Mouse (Mus musculus) bone marrow, adult 2 months (tissue): ENCODE results near the gene Rfx8. TPM values are rescaled to one million over a fixed set of nuclear protein-coding genes. Genes with fewer than 3 reads are reported as not detected.
"Not testable (repeated sequence)": the region's sequence is repeated elsewhere in the genome, so short reads cannot be mapped to it uniquely, and the experiment has no call there.

Source experiments
- H3K27ac ChIP-seq: fragments of 200-500 bp; 2 replicates; pipeline ENCODE4 v1.5.1; 2012; ENCODE audit warnings: low read depth, mild to moderate bottlenecking, control low read depth, inconsistent platforms, low read length; ENCODE audit not compliant: control insufficient read depth, poor library complexity, insufficient read depth
- H3K4me1 ChIP-seq: fragments of 200-500 bp; 2 replicates; pipeline ENCODE4 v1.6.1; 2011; ENCODE audit warnings: low read length; ENCODE audit not compliant: control insufficient read depth, insufficient read depth
- H3K4me3 ChIP-seq: fragments of 200-500 bp; replicated peaks from 2 replicates; pipeline ENCODE3; 2011; ENCODE audit warnings: mild to moderate bottlenecking, low read depth, low read length, control low read depth; ENCODE audit not compliant: control insufficient read depth
- CTCF ChIP-seq: fragments of 200-500 bp; IDR thresholded peaks from 2 replicates; pipeline ENCODE4 v1.5.1; 2011; ENCODE audit warnings: low read length, control low read depth; ENCODE audit not compliant: control insufficient read depth, insufficient read depth
- POLR2A ChIP-seq: fragments of 200-500 bp; IDR thresholded peaks from 2 replicates; pipeline ENCODE4 v1.6.1; 2011; ENCODE audit warnings: low read depth, mild to moderate bottlenecking, control low read depth, low read length, borderline replicate concordance; ENCODE audit not compliant: control insufficient read depth
- WGBS: fragments of 180-500 bp; shearing (Covaris S2); methylation state at CpG from one replicate; pipeline ENCODE4 v1.1.7; 2018; 5-methylcytosine and 5-hydroxymethylcytosine counted together
- polyA plus RNA-seq: library from polyadenylated mRNA; stranded (reverse); fragments of >200 nt; gene quantifications from 2 replicates; pipeline ENCODE4 v1.2.4, GENCODE M21; 2011; ENCODE audit warnings: low replicate concordance; ENCODE audit not compliant: missing spikeins, insufficient read depth, insufficient read length

The Rfx8 gene
- polyA plus RNA-seq, 1 experiment, result not detected

GRCm38 (mm10) chr1:39656976-39657529 lies 63.7 kb downstream of the Rfx8 start:
- TF ChIP-seq POLR2A (no peak), CTCF (no peak)
- Histone ChIP-seq H3K4me1 (no peaks in the 10 kb centered on the region), H3K4me3 (no peak overlapping the region), H3K27ac (no peak overlapping the region)
- whole genome bisulfite sequencing, result 85% methylated on average over 6 of the region's 6 CpGs

GRCm38 (mm10) chr1:39654901-39655300 lies 65.9 kb downstream of the Rfx8 start:
- H3K27ac ChIP-seq, H3K4me3 ChIP-seq, H3K4me1 ChIP-seq: not testable (repeated sequence)
- 84% methylated on average over 18 of the region's 18 CpGs for WGBS

- TF ChIP-seq CTCF, result no peak
- no peak for TF ChIP-seq POLR2A
- 73% methylated on average over 4 of the region's 4 CpGs for WGBS
Observed at GRCm38 (mm10) chr1:39653028-39653427, 67.8 kb downstream of the Rfx8 start.

GRCm38 (mm10) chr1:39651241-39651548 lies 69.6 kb downstream of the Rfx8 start, which contains the start of gene Creg2:
Creg2 (minus strand) TSS chr1:39651474.
- 30% methylated on average over 9 of the region's 9 CpGs for WGBS
- TF ChIP-seq POLR2A (no peak), CTCF (no peak)
- peak within 1 kb of the TSS; percentile 19 for H3K4me3 ChIP-seq
- no peaks in the 10 kb centered on the region for H3K4me1 ChIP-seq
- H3K27ac ChIP-seq, result no peak within 1 kb of the TSS; the same call in 1 of the 2 replicates

More at GRCm38 (mm10) chr1:39653028-39653427, 67.8 kb downstream of the Rfx8 start:
- no peak overlapping the region for H3K4me3 ChIP-seq
- H3K27ac ChIP-seq, result no peak overlapping the region
- H3K4me1 ChIP-seq, result no peaks in the 10 kb centered on the region

- Histone ChIP-seq H3K4me3 (peak overlapping the region; percentile 19), H3K4me1 (no peaks in the 10 kb centered on the region; the same call in 1 of the 2 replicates), H3K27ac (no peak overlapping the region; the same call in 1 of the 2 replicates)
- WGBS, result 1% methylated on average over 73 of the region's 73 CpGs
- TF ChIP-seq POLR2A (no peak), CTCF (peak; percentile 54)
Observed at GRCm38 (mm10) chr1:39650435-39651240, 70.2 kb downstream of the Rfx8 start.

GRCm38 (mm10) chr1:39649691-39650434 lies 70.9 kb downstream of the Rfx8 start:
- H3K4me3 ChIP-seq, result no peak overlapping the region
- no peak for TF ChIP-seq POLR2A
- no peak for TF ChIP-seq CTCF
- 28% methylated on average over 17 of the region's 17 CpGs for WGBS
- H3K27ac ChIP-seq, result no peak overlapping the region
- H3K4me1 ChIP-seq, result no peaks in the 10 kb centered on the region; the same call in 1 of the 2 replicates

GRCm38 (mm10) chr1:39648584-39648983 lies 72.2 kb downstream of the Rfx8 start:
- H3K4me1 ChIP-seq, result no peaks in the 10 kb centered on the region; the same call in 1 of the 2 replicates
- no peak overlapping the region for H3K4me3 ChIP-seq
- H3K27ac ChIP-seq, result no peak overlapping the region
- WGBS, result 80% methylated on average over 7 of the region's 7 CpGs
- TF ChIP-seq POLR2A, result no peak
- no peak for TF ChIP-seq CTCF

- no peak for TF ChIP-seq CTCF
- no peak for TF ChIP-seq POLR2A
- 87% methylated on average over 8 of the region's 8 CpGs for WGBS
- Histone ChIP-seq H3K4me1 (no peaks in the 10 kb centered on the region; the same call in 1 of the 2 replicates), H3K27ac (no peak overlapping the region), H3K4me3 (no peak overlapping the region)
Observed at GRCm38 (mm10) chr1:39645905-39646759, 74.7 kb downstream of the Rfx8 start.
